Mouse (Mus musculus) right cerebral cortex, adult 18-20 months (tissue): ENCODE data around the gene Ina.
A peak's percentile ranks its signal among the peaks of the same experiment; 100 is the strongest.

Source experiments
- DNase-seq: peaks from one replicate; pipeline ENCODE4 v3.0.0; 2022; ENCODE audit warnings: mixed read lengths

Gene Ina

DNA sequence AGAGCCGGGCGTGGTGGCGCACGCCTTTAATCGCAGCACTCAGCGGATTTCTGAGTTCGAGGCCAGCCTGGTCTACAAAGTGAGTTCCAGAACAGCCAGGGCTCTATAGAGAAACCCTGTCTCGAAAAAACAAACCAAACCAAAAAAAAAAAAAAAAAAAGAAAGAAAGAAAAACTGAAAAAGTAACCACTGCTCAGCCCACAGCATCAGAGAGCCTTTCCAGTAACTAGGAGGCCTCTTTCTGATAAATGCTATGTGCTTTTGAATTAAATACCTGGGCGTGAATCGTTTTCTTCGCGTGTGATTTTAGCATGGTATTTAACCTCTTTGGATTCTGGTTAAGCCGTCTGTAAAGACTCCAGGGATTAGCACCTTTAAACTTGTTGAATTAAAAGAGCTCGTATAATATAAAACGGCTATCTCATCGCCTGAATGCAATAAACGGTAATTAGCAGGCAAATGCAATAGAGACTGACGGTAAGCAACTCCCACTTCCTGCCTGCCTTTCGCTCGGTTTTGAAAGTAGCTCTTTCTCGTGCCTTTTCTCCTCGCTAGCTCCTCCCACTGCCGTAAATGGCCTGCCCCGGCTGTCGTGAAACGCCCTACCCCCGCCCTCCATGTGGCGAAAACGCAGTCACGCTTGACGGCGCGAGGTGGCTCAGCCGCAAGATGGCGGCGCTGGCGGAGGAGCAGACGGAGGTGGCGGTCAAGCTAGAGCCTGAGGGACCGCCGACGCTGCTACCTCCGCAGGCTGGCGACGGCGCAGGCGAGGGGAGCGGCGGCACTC lies 52.8 kb downstream of the Ina start, which contains the start of gene Taf5:
Gene Taf5, plus strand, starts transcription at position 651 of the 787 bp plus-strand sequence.
- DNase-seq, result peak; percentile 97

DNA sequence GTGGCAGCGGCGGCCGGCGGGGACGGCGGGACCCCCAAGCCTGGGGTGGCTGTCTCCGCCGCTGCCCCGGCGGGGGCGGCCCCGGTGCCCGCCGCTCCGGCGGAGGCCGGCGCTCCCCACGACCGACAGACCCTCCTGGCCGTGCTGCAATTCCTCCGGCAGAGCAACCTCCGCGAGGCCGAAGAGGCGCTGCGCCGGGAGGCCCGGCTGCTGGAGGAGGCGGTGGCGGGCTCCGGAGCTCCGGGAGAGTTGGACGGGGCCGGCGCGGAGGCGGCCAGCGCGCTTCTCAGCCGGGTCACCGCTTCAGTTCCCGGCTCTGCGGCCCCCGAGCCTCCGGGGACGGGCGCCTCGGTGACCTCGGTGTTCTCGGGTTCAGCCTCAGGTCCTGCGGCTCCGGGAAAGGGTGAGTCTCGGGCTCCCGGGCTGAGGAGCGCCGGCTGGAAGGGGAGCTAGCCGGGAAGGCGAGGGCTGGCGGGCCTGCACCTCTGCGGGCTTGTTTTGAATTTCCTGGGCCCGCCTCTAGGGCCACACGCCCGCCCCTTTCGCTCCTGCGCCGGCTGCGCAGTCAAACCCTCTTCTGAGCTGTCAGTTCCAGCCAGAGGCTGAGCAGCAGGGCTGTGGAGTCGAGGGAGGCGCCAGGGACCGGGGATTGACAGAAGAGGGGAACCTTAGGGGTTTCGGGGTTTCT lies 53.6 kb downstream of the Ina start:
- DNase-seq, result peak; percentile 89
